Comparison of ENCODE assay signal across 25 mouse cellular contexts in genomic region chr8:125727797-125728196, GRCm38 (mm10). TPM values are rescaled to one million over a fixed set of nuclear protein-coding genes. Genes with fewer than 3 reads are reported as not detected.
DNase-seq lines count a peak whose midpoint lies in the region; ATAC-seq and TF ChIP-seq lines count a peak whose summit lies in the region.
"Had no signal": no experiment of that assay in that cellular context is flagged by ENCODE, and none has a peak within 500 bp of the region (broad histone marks: within the 10 kb centered on the region; RNA-seq: fewer than 3 reads in every experiment).

No protein-coding gene starts in this region.

- H3K4me1 ChIP-seq in kidney, embryonic 14.5 days (ENCODE audit: control insufficient read depth, insufficient read depth, low read length), result no peaks in the 10 kb centered on the region
- 0 out of 2 replicates have a peak, but pooled peaks cover under 1% of the 10 kb centered on the region for H3K4me1 ChIP-seq in lung, embryonic 14.5 days (ENCODE audit: insufficient read depth)
- H3K4me1 ChIP-seq: neural tube, embryonic 13.5 days had no signal

- no peak for DNase-seq in kidney, adult 18-20 months
- peak; percentile 61 for DNase-seq in R1 (ENCODE audit: low read depth, low spot score)
- DNase-seq in lung, embryonic 14.5 days, result peak; percentile 35
- DNase-seq in lung, postnatal 36 days, result peak; percentile 61
- DNase-seq in layer of hippocampus, postnatal 10 days (ENCODE audit: low spot score in 2 of 2), result no peak
- no peak for DNase-seq in left cerebral cortex, adult 11 months (ENCODE audit: low spot score)
- DNase-seq: adrenal gland, adult 2 months; cerebellum, adult 18-20 months; cerebellum, postnatal 14 days; gastrocnemius, postnatal 10 days; heart, postnatal 10 days; retina, postnatal 1 day; right cerebral cortex, postnatal 4 days; thymus, adult 18-20 months; thymus, postnatal 36 days had no signal

- H3K4me3 ChIP-seq in kidney, embryonic 14.5 days (ENCODE audit: low read length), result no peak overlapping the region
- H3K4me3 ChIP-seq in lung, embryonic 14.5 days (ENCODE audit: low read depth, low read length), result no peak overlapping the region
- H3K4me3 ChIP-seq: forebrain, embryonic 10.5 days; heart, embryonic 12.5 days; myocyte; neural tube, embryonic 13.5 days had no signal

- H3K36me3 ChIP-seq in kidney, embryonic 14.5 days (ENCODE audit: control insufficient read depth, insufficient read depth, low read length), result no peaks in the 10 kb centered on the region
- no peaks in the 10 kb centered on the region for H3K36me3 ChIP-seq in lung, embryonic 14.5 days (ENCODE audit: insufficient read depth)
- H3K36me3 ChIP-seq: forebrain, embryonic 10.5 days; heart, embryonic 12.5 days; neural tube, embryonic 13.5 days had no signal

- no peaks in the 10 kb centered on the region for H3K9me3 ChIP-seq in kidney, embryonic 14.5 days (ENCODE audit: control insufficient read depth, low read length)
- H3K9me3 ChIP-seq in lung, embryonic 14.5 days (ENCODE audit: low read depth, low read length), result no peaks in the 10 kb centered on the region
- H3K9me3 ChIP-seq: forebrain, embryonic 10.5 days; heart, embryonic 12.5 days; neural tube, embryonic 13.5 days had no signal

- TF ChIP-seq CTCF in lung, embryonic 14.5 days (IDR thresholded peaks at IDR 0.05; ENCODE audit: low read depth), result no peak

- 52% methylated on average over 8 of the region's 8 CpGs for WGBS in kidney, embryonic 14.5 days
- 39% methylated on average over 8 of the region's 8 CpGs for WGBS in lung, embryonic 14.5 days

- no peak overlapping the region for H3K4me2 ChIP-seq in kidney, embryonic 14.5 days (replicated peaks; ENCODE audit: low read depth, low read length)
- 0 out of 2 replicates have a peak overlapping the region, but pooled peaks have one; percentile 15 for H3K4me2 ChIP-seq in lung, embryonic 14.5 days
- H3K4me2 ChIP-seq: heart, embryonic 12.5 days; neural tube, embryonic 13.5 days had no signal

- peak; percentile 51; the same call in 1 of the 2 replicates for ATAC-seq in kidney, embryonic 14.5 days (ENCODE audit: low FRiP score, low TSS enrichment)
- 0 out of 2 replicates have a peak, but pooled peaks have one; percentile 25 for ATAC-seq in lung, embryonic 14.5 days (ENCODE audit: insufficient read depth)
- ATAC-seq: forebrain, embryonic 16.5 days; hindbrain, postnatal 0 days; intestine, embryonic 16.5 days; midbrain, embryonic 16.5 days had no signal

- no peaks in the 10 kb centered on the region for H3K27me3 ChIP-seq in kidney, embryonic 14.5 days (ENCODE audit: control insufficient read depth, insufficient read depth, low read length)
- H3K27me3 ChIP-seq in lung, embryonic 14.5 days (ENCODE audit: insufficient read depth, low read length), result no peaks in the 10 kb centered on the region
- H3K27me3 ChIP-seq: heart, embryonic 12.5 days; neural tube, embryonic 13.5 days had no signal

- H3K27ac ChIP-seq in kidney, embryonic 14.5 days (ENCODE audit: low read depth, low read length), result no peak overlapping the region
- no peak overlapping the region for H3K27ac ChIP-seq in lung, embryonic 14.5 days (ENCODE audit: low read depth)
- H3K27ac ChIP-seq: forebrain, embryonic 10.5 days; hindbrain, postnatal 0 days; kidney, postnatal 0 days; neural tube, embryonic 13.5 days had no signal

- H3K9ac ChIP-seq in kidney, embryonic 14.5 days (ENCODE audit: low read depth, low read length), result no peak overlapping the region
- no peak overlapping the region for H3K9ac ChIP-seq in lung, embryonic 14.5 days
- H3K9ac ChIP-seq: heart, embryonic 12.5 days; neural tube, embryonic 13.5 days had no signal

RNA-seq across cellular contexts. Expression of gene Ntpcr, which starts 2.0 kb away (rescaled TPM):
- 28.5 and 29.3 TPM in 2 replicates for polyA plus RNA-seq in kidney, embryonic 14.5 days (2014; fragmentation: Nextera tagmentation; extraction: Ambion mirVana)
- polyA plus RNA-seq in lung, embryonic 14.5 days (2014; fragmentation: Nextera tagmentation; extraction: Ambion mirVana), result 33.0 TPM in 2 replicates
- total RNA-seq in layer of hippocampus, postnatal 10 days (2021), result 10 to 100 TPM; 19.3 to 21.7 TPM

RNA-seq across cellular contexts. Expression of gene Map10, which starts 58.2 kb away (rescaled TPM):
- polyA plus RNA-seq in kidney, embryonic 14.5 days (2014; fragmentation: Nextera tagmentation; extraction: Ambion mirVana), result 4.5 and 6.8 TPM in 2 replicates
- 7.6 and 8.1 TPM in 2 replicates for polyA plus RNA-seq in lung, embryonic 14.5 days (2014; fragmentation: Nextera tagmentation; extraction: Ambion mirVana)
- total RNA-seq in layer of hippocampus, postnatal 10 days (2021), result 1 to 10 TPM; 4.4 to 4.6 TPM
- polyA plus RNA-seq: myocyte had no signal

Comparison
In these comparisons a context has a peak if more than half of its experiments do, and no peak if none do; other contexts are left out.
1. DNase-seq: peak in R1 (single experiment), lung, embryonic 14.5 days (single experiment) and lung, postnatal 36 days (single experiment); none in kidney, adult 18-20 months (single experiment), layer of hippocampus, postnatal 10 days (0 of 2) and left cerebral cortex, adult 11 months (single experiment).